Mouse (Mus musculus) embryonic fibroblast, embryonic 13.5 days (primary cell): ENCODE results near the gene Vwf.

ENCODE experiments used
- CTCF ChIP-seq: IDR thresholded peaks from 2 replicates; pipeline ENCODE4 v1.5.1; 2011; ENCODE audit warnings: mild to moderate bottlenecking, control low read depth, low read length, moderate library complexity, borderline replicate concordance; ENCODE audit not compliant: insufficient read depth
- POLR2A ChIP-seq: IDR thresholded peaks from 2 replicates; pipeline ENCODE4 v1.6.1; 2011; ENCODE audit warnings: low read depth, mild to moderate bottlenecking, control low read depth, low read length, moderate library complexity

- TF ChIP-seq CTCF (no peak), POLR2A (no peak)
These were observed 179.8 kb downstream of the Vwf start for GRCm38 (mm10) chr6:125726408-125726807.
